Mouse (Mus musculus): Measurements from ENCODE around the gene Tenm4. TPM values are rescaled to one million over a fixed set of nuclear protein-coding genes. Genes with fewer than 3 reads are reported as not detected.
A peak's percentile ranks its signal among the peaks of the same experiment; 100 is the strongest.
"Not testable (repeated sequence)": the region's sequence is repeated elsewhere in the genome, so short reads cannot be mapped to it uniquely, and the experiment has no call there.

Gene Tenm4
- total RNA-seq, 2 experiments from 2014 or later = 1.0 to 1.9 TPM

GRCm38 (mm10) chr7:96889061-96890034, 718.3 kb downstream of the Tenm4 start:
- no peak for DNase-seq (ENCODE audit: low spot score)

GRCm38 (mm10) chr7:96890035-96890621, 719.1 kb downstream of the Tenm4 start:
- DNase-seq (ENCODE audit: low spot score) = no peak

- no peak for DNase-seq (ENCODE audit: low spot score)
Measured at GRCm38 (mm10) chr7:96890987-96891386, 719.9 kb downstream of the Tenm4 start.

- no peak for DNase-seq (ENCODE audit: low spot score)
Measured at GRCm38 (mm10) chr7:96899036-96899569, 728.1 kb downstream of the Tenm4 start.

- DNase-seq (ENCODE audit: low spot score) = no peak
Measured at GRCm38 (mm10) chr7:96902183-96902582, 731.1 kb downstream of the Tenm4 start.

GRCm38 (mm10) chr7:96903088-96903985, 732.3 kb downstream of the Tenm4 start:
- no peak for DNase-seq (ENCODE audit: low spot score)

- DNase-seq (ENCODE audit: low spot score) = no peak
Measured at GRCm38 (mm10) chr7:96904442-96904841, 733.4 kb downstream of the Tenm4 start.

- no peak for DNase-seq (ENCODE audit: low spot score)
Measured at GRCm38 (mm10) chr7:96904936-96905335, 733.9 kb downstream of the Tenm4 start.

- no peak for DNase-seq (ENCODE audit: low spot score)
Measured at GRCm38 (mm10) chr7:96905422-96905821, 734.4 kb downstream of the Tenm4 start.

- DNase-seq (ENCODE audit: low spot score) = no peak
Measured at GRCm38 (mm10) chr7:96906216-96906615, 735.2 kb downstream of the Tenm4 start.

GRCm38 (mm10) chr7:96907971-96908680, 737.1 kb downstream of the Tenm4 start:
- no peak for DNase-seq (ENCODE audit: low spot score)

- DNase-seq (ENCODE audit: low spot score) = no peak
Measured at GRCm38 (mm10) chr7:96909856-96910255, 738.8 kb downstream of the Tenm4 start.

- no peak for DNase-seq (ENCODE audit: low spot score)
Measured at GRCm38 (mm10) chr7:96910310-96910960, 739.4 kb downstream of the Tenm4 start.

- DNase-seq (ENCODE audit: low spot score) = peak; percentile 65
Measured at GRCm38 (mm10) chr7:96914031-96914430, 743.0 kb downstream of the Tenm4 start.

- DNase-seq (ENCODE audit: low spot score) = peak; percentile 51
Measured at GRCm38 (mm10) chr7:96915452-96916105, 744.5 kb downstream of the Tenm4 start.

GRCm38 (mm10) chr7:96920447-96921095, 749.5 kb downstream of the Tenm4 start:
- no peak for DNase-seq (ENCODE audit: low spot score)

GRCm38 (mm10) chr7:96922927-96923326, 751.9 kb downstream of the Tenm4 start:
- DNase-seq (ENCODE audit: low spot score) = no peak

GRCm38 (mm10) chr7:96943715-96944377, 772.8 kb downstream of the Tenm4 start:
- DNase-seq (ENCODE audit: low spot score) = no peak

GRCm38 (mm10) chr7:96946501-96946900, 775.5 kb downstream of the Tenm4 start:
- not testable (repeated sequence) for DNase-seq (ENCODE audit: low spot score)
